Mouse (Mus musculus) hindbrain, embryonic 14.5 days (tissue): ENCODE data around the gene Nup50. TPM values are rescaled to one million over a fixed set of nuclear protein-coding genes. Genes with fewer than 3 reads are reported as not detected.

ENCODE experiments used
- ATAC-seq: fragments of 200-750 bp; cut with Nextera tagmentation; 2 replicates; pipeline ENCODE4 v1.8.0; 2017; ENCODE audit warnings: moderate number of reproducible peaks, mild to moderate bottlenecking, moderate TSS enrichment, moderate library complexity; ENCODE audit not compliant: low FRiP score
- DNase-seq: peaks from one replicate; pipeline ENCODE4 v3.0.0-alpha.2; 2015; ENCODE audit warnings: low spot score
- H3K27ac ChIP-seq: fragments of 300-500 bp; sonication (generic); 2 replicates; pipeline ENCODE4 v1.5.1; 2014; ENCODE audit warnings: mild to moderate bottlenecking, moderate library complexity
- H3K27me3 ChIP-seq: fragments of 300-500 bp; sonication (generic); 2 replicates; pipeline ENCODE4 v1.6.1; 2014; ENCODE audit warnings: mild to moderate bottlenecking, low read length, mixed read lengths; ENCODE audit not compliant: control insufficient read depth, insufficient read depth
- H3K36me3 ChIP-seq: fragments of 300-500 bp; sonication (generic); replicated peaks from 2 replicates; pipeline ENCODE4 v1.6.1; 2014; ENCODE audit not compliant: control insufficient read depth, insufficient read depth
- H3K4me1 ChIP-seq: fragments of 300-500 bp; sonication (generic); replicated peaks from 2 replicates; pipeline ENCODE4 v1.6.1; 2014; ENCODE audit warnings: antibody characterized with exemption, low read length, mixed read lengths; ENCODE audit not compliant: control insufficient read depth, insufficient read depth
- H3K4me2 ChIP-seq: fragments of 300-500 bp; sonication (generic); replicated peaks from 2 replicates; pipeline ENCODE4 v1.6.1; 2014; ENCODE audit warnings: mild to moderate bottlenecking, moderate library complexity
- H3K4me3 ChIP-seq: fragments of 300-500 bp; sonication (generic); replicated peaks from 2 replicates; pipeline ENCODE4 v1.5.1; 2014; ENCODE audit warnings: mild to moderate bottlenecking, low read length
- H3K9ac ChIP-seq: fragments of 300-500 bp; sonication (generic); 2 replicates; pipeline ENCODE4 v1.6.1; 2014
- H3K9me3 ChIP-seq: fragments of 300-500 bp; sonication (generic); 2 replicates; pipeline ENCODE4 v1.6.1; 2016; ENCODE audit warnings: low read length; ENCODE audit not compliant: control insufficient read depth
- WGBS: fragments of 180-500 bp; shearing (Covaris S2); extraction: QIAGEN DNeasy Blood & Tissue Kit; methylation state at CpG from one replicate; pipeline ENCODE4 v1.1.7; 2014; 5-methylcytosine and 5-hydroxymethylcytosine counted together
- polyA plus RNA-seq: library from polyadenylated mRNA; unstranded; fragments of >200 nt; fragmentation: Nextera tagmentation; extraction: Ambion mirVana; gene quantifications from 2 replicates; pipeline ENCODE4 v1.2.1, GENCODE M21; 2014

Nup50 gene
- polyA plus RNA-seq, 1 experiment from 2014 or later = 24.2 TPM

GRCm38 (mm10) chr15:84962518-84962917, 39.3 kb downstream of the Nup50 start:
- WGBS = 85% methylated on average over 2 of the region's 2 CpGs
- Histone ChIP-seq H3K4me2 (no peak overlapping the region), H3K4me3 (no peak overlapping the region), H3K9me3 (no peaks in the 10 kb centered on the region), H3K9ac (no peak overlapping the region), H3K27me3 (no peaks in the 10 kb centered on the region), H3K36me3 (peaks cover 20% of the 10 kb centered on the region), H3K4me1 (peaks cover 28% of the 10 kb centered on the region), H3K27ac (no peak overlapping the region)
- DNase-seq = no peak
- no peak for ATAC-seq

GRCm38 (mm10) chr15:84964771-84965170, 41.6 kb downstream of the Nup50 start:
- no peak for DNase-seq
- no peaks in the 10 kb centered on the region for H3K27me3 ChIP-seq
- no peak overlapping the region for H3K27ac ChIP-seq
- WGBS = 89% methylated on average over 5 of the region's 5 CpGs
- H3K4me2 ChIP-seq = no peak overlapping the region
- H3K4me1 ChIP-seq = peaks cover 14% of the 10 kb centered on the region
- H3K4me3 ChIP-seq = no peak overlapping the region
- H3K9ac ChIP-seq = no peak overlapping the region
- H3K36me3 ChIP-seq = 0 out of 2 replicates have a peak, but pooled peaks cover under 1% of the 10 kb centered on the region
- no peak for ATAC-seq
- H3K9me3 ChIP-seq = no peaks in the 10 kb centered on the region

- WGBS = 64% methylated on average over 7 of the region's 7 CpGs
- peak; percentile 37 for DNase-seq
Measured at GRCm38 (mm10) chr15:84965575-84966360, 42.6 kb downstream of the Nup50 start.

GRCm38 (mm10) chr15:84968534-84968933, 45.3 kb downstream of the Nup50 start:
- DNase-seq = no peak
- no peak for ATAC-seq
- H3K4me3 ChIP-seq = no peak overlapping the region
- H3K27me3 ChIP-seq = no peaks in the 10 kb centered on the region
- WGBS = 94% methylated on average over 4 of the region's 4 CpGs
- H3K36me3 ChIP-seq = no peaks in the 10 kb centered on the region
- H3K9me3 ChIP-seq = no peaks in the 10 kb centered on the region
- H3K4me2 ChIP-seq = no peak overlapping the region
- H3K9ac ChIP-seq = no peak overlapping the region
- no peak overlapping the region for H3K27ac ChIP-seq
- H3K4me1 ChIP-seq = peaks cover 10% of the 10 kb centered on the region

More at GRCm38 (mm10) chr15:84965575-84966360, 42.6 kb downstream of the Nup50 start:
- H3K9ac ChIP-seq = no peak overlapping the region
- H3K9me3 ChIP-seq = no peaks in the 10 kb centered on the region
- no peak for ATAC-seq
- no peaks in the 10 kb centered on the region for H3K27me3 ChIP-seq
- peaks cover 5% of the 10 kb centered on the region; the same call in 1 of the 2 replicates for H3K4me1 ChIP-seq
- H3K36me3 ChIP-seq = no peaks in the 10 kb centered on the region
- no peak overlapping the region for H3K27ac ChIP-seq
- H3K4me3 ChIP-seq = no peak overlapping the region
- H3K4me2 ChIP-seq = no peak overlapping the region

GRCm38 (mm10) chr15:84972860-84973543, 49.8 kb downstream of the Nup50 start:
- Histone ChIP-seq H3K36me3 (no peaks in the 10 kb centered on the region), H3K4me3 (no peak overlapping the region), H3K27me3 (no peaks in the 10 kb centered on the region), H3K9me3 (no peaks in the 10 kb centered on the region), H3K4me1 (peaks cover 18% of the 10 kb centered on the region), H3K27ac (no peak overlapping the region), H3K9ac (no peak overlapping the region), H3K4me2 (no peak overlapping the region)
- 39% methylated on average over 8 of the region's 8 CpGs for WGBS
- DNase-seq (no peak), ATAC-seq (peak; percentile 53; the same call in 1 of the 2 replicates)

- no peak overlapping the region for H3K27ac ChIP-seq
- ATAC-seq = no peak
Measured at GRCm38 (mm10) chr15:84973544-84973871, 50.3 kb downstream of the Nup50 start.

GRCm38 (mm10) chr15:84975729-84976128, 52.5 kb downstream of the Nup50 start:
- Histone ChIP-seq H3K4me1 (peaks cover 18% of the 10 kb centered on the region), H3K4me3 (no peak overlapping the region), H3K9ac (no peak overlapping the region), H3K27me3 (no peaks in the 10 kb centered on the region), H3K4me2 (no peak overlapping the region), H3K36me3 (no peaks in the 10 kb centered on the region; the same call in 1 of the 2 replicates), H3K9me3 (no peaks in the 10 kb centered on the region), H3K27ac (no peak overlapping the region)
- DNase-seq (no peak), ATAC-seq (no peak)
- WGBS = 28% methylated on average over 4 of the region's 4 CpGs

More at GRCm38 (mm10) chr15:84973544-84973871, 50.3 kb downstream of the Nup50 start:
- Histone ChIP-seq H3K36me3 (no peaks in the 10 kb centered on the region), H3K27me3 (no peaks in the 10 kb centered on the region), H3K9me3 (no peaks in the 10 kb centered on the region), H3K4me1 (peaks cover 18% of the 10 kb centered on the region), H3K4me3 (no peak overlapping the region), H3K9ac (no peak overlapping the region), H3K4me2 (no peak overlapping the region)
- DNase-seq = no peak
- WGBS = 9% methylated on average over 3 of the region's 3 CpGs

- Histone ChIP-seq H3K9me3 (no peaks in the 10 kb centered on the region), H3K4me3 (no peak overlapping the region), H3K4me2 (no peak overlapping the region), H3K9ac (no peak overlapping the region), H3K27me3 (no peaks in the 10 kb centered on the region), H3K36me3 (no peaks in the 10 kb centered on the region; the same call in 1 of the 2 replicates), H3K4me1 (peaks cover 18% of the 10 kb centered on the region), H3K27ac (no peak overlapping the region)
- DNase-seq (no peak), ATAC-seq (no peak)
- 87% methylated on average over 9 of the region's 9 CpGs for WGBS
Measured at GRCm38 (mm10) chr15:84981609-84982313, 58.5 kb downstream of the Nup50 start.

- Histone ChIP-seq H3K4me3 (no peak overlapping the region), H3K27ac (no peak overlapping the region), H3K9ac (no peak overlapping the region), H3K4me2 (no peak overlapping the region), H3K27me3 (no peaks in the 10 kb centered on the region), H3K4me1 (peaks cover 18% of the 10 kb centered on the region), H3K9me3 (no peaks in the 10 kb centered on the region), H3K36me3 (no peaks in the 10 kb centered on the region; the same call in 1 of the 2 replicates)
- DNase-seq (no peak), ATAC-seq (no peak)
- WGBS = 95% methylated on average over 3 of the region's 3 CpGs
Measured at GRCm38 (mm10) chr15:84982888-84983287, 59.7 kb downstream of the Nup50 start.
